Mouse (Mus musculus) cerebellum, postnatal 14 days (tissue): ENCODE measurements around the gene Sfn.

Experiments
- DNase-seq, 2 experiments: peaks; one replicate each; pipeline ENCODE4 v3.0.0; 2021; ENCODE audit warnings: mixed read lengths in 2 of 2

Gene Sfn

DNA sequence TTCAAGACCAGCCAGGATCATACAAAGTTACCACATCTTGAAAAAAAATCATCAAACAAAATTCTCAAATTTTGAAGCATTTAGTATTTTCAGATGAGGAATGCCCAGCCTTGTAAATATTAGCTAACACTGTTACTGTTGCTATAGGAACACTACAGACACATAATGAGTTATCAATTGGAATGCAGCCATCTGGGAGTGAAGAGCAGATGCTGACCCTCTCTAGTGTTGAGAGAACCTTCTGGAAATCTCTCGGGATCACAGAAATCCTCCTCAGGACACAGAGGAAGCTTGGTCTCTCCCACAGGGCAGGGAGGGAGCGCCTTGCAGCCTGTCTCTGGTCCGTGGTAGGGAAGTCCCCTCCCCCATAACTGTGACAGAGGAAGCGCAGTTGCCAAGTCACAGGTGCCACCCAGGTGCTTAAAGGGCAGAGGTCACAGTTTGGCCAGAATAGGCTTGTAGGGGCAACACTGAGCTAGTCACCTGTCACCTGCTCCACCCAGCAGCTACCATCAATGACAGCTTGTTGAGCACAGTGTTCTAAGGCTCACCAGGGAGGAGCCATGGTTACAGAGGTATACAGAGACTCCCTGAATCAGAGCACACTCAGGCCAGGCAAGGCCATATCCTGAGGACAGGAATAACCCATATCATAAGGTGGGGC, 17.6 kb upstream of the Sfn start:
- no peak for DNase-seq

DNA sequence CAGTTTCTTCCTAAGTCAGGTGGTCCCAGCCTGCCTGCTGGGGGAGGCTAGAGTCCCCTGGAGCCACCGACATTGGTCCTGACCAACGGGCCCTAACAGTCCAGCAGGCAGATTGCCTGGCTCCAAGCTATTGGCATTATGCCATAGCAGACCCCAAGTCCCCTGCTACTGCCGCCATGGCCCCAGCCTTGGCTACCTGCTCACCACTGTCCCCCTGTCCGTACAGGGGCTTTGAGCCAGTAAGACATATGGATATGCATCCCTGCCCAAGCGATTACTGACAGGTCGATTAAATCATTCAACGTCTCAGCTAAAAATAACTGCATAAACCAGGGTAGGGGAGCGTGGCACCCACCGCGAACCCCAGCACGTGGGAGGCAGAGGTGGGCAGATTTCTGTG, 16.0 kb upstream of the Sfn start:
- peak in 1 of 2 experiments; percentile 47 for DNase-seq

DNA sequence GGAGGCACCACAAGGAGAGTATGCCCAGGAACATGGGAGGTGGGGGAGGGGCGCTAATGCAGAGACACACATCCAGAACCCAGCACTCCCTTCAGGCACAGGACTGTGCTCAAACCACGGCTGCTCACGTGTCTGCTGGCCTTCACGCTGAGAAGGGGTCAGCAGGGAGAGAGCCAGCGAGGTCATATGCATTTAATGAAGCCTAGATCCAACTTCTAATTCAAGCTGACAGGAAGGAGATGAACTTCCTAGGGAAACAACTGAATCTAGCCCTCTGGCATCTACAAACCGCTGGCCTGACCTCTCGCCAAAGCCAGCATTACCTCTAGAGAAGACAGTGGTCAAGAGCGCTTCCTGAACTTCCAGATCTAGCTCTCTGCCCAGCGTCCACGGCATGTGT, 13.4 kb upstream of the Sfn start:
- no peak for DNase-seq

DNA sequence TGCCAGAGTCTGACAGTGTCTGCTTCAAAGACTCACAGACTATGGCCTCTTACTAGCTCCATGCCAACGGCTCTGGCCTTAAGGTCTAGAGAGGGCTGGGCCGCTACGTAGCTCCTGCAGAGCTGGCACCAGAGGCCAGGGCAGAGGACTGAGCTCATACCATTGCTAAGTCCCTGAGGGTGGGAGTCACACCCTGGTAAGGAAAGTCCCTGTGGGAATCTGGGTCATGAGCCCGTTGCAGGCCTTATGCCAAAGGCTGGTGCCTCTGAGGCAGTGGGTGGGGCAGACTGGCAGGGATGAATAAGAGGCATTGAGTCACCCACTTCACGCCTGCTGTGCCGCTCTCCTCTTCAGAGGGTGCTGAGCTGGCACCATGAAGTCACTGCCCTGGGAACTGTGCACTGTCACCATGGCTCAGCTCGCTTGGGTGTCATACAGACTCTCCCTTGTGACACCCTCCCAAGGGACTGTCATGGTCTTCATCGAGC, 12.3 kb upstream of the Sfn start:
- no peak for DNase-seq

DNA sequence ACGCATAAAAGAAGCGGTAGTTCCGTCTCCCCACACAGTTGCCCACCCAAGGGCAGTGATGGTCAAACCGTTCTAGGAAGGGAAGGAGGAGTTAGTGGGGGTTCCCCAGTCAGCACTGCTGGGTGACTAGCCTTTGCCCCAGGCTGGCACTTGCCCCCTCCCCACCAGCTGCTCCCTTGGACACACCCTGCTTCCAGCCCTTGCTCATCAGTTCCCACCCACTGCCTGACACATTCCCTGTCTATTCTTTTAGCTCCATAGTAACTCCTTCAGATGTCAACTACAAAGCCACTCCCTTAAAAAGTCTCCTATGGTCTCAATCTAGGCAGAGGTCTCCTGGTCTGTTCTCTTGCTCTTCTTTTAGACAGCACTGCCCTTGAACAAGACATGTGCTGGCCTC, 11.9 kb upstream of the Sfn start:
- no peak for DNase-seq

DNA sequence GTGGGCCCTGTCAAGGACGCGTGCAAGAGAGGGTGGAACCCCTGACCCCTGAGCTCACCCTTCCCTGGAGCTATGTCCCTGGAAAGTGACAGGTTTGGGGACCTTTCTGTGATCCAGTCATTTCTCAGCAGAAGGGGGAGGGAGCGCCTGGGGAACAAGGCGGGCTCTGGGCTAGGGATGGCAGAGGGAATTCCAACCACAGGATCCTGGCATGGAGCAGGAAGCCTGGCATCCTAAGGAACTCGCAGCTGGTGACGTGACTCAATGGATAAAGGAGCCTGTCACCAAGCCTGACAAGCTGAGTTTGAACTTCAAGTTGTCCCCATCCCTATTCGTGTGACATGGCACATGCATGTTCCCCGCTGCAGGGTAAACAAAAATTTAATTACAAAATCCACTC, 11.1 kb upstream of the Sfn start:
- DNase-seq, result no peak

DNA sequence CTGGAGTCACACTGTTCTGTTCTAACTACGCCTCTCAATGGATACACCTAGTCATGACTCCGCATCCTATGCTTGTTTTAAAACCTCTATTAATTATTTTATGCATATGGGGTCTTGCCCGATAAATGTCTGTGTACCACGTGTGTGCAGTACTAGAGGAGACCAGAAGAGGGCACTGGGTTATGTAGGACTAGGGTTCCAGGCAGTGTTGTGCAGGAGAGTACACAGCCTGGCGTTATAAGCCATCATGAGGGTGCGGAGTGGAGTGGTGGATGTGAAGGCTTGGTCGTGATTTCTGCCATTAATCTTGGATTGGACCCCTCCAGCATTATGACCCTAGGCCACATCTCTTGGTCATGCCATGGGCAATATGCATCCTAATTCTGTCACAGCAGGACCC, 10.4 kb upstream of the Sfn start:
- no peak for DNase-seq

DNA sequence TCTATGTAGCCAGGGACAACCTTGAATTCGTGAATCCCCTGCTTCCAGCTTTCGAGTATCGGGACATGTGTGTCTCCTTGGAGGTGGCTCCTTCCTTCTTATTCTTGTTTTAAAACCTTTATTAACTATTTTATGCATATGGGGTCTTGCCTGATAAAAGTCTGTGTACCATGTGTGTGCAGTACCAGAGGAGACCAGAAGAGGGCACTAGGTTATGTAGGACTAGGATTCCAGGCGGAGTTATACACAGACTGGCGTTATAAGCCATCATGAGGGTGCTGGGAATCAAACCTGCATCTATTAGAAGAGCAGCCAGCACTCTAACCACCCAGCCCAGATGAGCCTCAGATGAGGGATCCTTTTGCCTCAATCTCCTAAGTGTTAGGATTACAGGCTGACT, 9.8 kb upstream of the Sfn start:
- DNase-seq, result no peak

DNA sequence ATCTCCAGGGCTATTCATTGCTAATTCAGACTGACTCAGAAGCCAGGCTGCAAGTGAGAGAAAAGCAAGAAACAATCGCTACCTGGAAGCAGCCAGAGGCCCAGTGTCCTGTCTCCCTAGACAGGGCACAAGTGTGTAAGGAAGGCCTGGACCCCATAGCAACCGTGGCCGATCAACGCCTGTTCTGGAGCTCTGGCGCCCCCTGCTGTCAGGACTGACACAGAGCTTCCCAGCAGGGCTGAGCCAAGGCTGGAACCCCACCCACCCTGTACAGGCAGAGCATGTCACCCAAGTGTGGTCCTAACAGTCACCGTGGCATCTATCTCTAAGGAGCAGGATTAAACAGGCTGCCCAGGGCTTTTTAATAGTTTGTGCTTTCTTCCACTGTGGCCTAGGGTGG, 7.8 kb upstream of the Sfn start:
- DNase-seq, result peak; percentile 80 to 87

DNA sequence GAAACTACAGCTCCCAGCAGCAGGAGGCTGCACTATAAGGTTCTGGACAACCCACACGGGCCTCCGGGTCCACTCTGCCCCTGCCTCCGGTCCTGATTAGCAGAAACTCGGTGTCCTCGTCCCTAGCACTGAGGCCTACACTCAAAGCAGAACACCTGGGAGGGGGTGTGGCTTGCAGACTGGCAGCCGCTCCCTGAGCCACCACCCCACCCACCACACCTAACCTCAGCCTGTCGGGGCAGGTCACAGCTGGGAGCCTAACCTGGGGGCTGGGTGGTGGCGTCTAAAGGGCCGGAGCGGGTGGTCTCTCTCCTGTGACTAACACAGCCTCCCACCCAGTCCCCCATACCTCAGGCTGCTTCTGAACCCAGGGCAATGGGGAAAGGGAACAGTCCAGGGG, 5.3 kb upstream of the Sfn start:
- no peak for DNase-seq

DNA sequence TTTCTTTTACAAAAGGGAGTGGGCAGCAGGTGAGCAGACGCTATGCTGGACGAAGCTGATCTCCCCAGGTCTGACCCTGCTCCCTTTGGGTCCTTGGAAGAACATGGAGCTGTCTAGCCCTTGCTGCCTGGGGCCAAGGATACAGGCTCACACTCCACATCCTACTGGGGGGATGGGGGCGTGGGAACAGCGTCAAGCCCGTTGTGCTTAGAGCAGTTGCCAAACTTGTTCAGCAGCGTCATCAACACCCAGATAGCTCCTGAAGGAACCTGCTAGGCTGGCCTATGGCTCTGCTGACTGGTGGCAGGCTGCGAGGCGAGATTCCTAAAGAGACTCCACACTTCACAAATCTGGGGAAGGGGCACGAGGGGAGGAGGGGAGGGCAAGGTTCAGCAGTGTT, 3.4 kb upstream of the Sfn start:
- no peak for DNase-seq

DNA sequence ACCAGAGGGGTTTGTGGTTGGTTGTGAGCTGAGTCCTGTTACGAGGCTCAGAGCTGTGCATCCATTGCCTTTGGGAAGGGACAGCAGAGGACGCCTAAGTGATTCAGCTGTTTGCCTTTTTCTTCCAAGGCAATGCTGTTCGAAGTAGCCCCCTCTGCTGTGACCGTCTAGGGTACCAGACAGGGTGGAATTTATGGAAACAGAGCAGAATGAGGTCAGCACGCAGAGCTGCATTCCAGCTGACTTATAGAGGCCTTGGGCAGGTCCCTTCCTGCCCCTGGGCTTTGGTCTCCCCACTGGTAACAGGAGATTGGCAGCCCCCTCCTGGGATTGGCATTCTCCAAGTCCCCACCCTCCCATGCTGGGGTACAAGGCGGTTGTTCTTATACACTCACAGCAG, 2.9 kb upstream of the Sfn start:
- DNase-seq, result no peak

DNA sequence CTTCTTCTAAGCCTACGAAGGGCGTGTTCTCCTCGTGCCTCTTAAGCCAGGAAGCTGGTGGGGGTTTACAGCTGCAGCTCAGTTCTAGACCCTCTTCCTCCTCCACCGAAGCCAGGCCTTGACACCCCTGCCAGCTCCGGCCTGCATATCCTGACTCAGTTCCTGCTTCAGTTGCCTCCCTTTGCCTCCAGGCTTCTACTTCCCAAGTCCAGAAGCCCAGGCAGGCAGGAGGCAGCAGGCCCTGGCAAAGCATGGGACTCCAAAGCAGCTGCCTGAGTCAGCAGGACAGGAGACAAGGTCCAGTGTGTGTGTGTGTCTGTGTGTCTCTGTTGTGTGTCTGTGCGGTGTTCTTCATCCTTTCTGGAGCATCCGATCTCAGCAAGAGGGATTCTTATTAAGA, 2.2 kb upstream of the Sfn start:
- DNase-seq, result no peak

DNA sequence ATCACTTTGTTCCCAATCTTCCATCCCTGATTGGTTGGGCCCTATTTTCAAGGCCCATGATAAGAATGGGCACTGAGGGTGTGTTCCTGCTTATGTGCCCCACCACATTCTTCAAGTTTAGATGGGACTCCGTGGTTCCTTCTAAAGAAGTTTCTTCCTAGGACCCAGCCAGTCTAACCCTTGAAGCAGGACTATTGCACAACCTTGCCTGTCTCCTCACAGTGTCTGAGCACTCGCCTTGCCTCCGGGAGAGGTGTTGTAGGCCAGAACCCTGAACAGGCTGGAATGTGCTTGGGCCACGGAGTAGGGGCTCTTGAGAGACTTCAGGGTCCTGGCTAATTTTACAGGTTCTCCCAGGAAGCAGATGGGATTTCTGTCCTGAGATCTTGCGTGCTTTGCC, 1.1 kb upstream of the Sfn start:
- no peak for DNase-seq

DNA sequence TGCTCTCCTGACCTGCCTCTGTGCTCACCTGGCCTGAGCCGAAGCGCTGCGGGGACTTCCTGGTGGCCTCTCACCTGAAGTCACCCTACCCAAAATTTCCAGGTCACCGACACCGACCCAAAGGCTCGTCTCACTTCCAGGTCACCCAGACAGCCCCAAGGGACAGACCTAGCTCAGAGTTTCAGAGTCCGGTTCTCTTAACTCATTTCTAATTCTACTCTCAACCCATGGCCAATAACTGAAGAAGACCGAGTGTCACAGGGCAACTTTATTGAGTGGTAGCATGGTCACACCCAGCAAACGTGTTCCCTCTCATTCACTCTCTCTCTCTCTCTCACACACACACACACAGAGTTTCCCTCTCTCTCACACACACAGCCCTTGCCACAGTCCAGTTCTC, 1.7 kb downstream of the Sfn start:
- DNase-seq, result no peak

DNA sequence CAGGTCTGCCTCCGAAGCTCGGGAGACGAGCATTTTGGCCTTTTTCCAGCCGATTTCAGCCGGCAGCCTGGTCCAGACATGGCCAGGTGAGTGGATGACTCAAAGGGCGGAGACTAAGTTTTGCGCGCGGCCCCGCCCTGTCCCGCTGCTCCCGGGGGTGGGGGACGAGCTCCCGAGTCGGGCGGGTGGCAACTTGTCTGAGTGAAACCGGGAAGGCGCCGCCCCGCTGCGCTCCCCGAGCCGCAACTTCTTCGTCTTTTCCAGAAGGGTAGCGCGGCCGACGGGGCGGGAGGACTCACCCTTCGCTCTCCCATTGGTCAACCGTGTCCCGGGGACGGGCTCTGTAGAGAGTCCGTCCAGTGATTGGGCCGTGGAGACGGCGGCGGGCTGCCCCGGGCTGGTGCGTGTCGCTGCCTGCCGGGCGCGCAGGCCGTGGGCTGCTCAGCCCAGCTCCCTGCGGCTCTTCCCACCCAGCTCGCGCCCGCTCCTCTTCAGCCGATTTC, 2.3 kb downstream of the Sfn start:
- DNase-seq, result peak; percentile 75 to 81

DNA sequence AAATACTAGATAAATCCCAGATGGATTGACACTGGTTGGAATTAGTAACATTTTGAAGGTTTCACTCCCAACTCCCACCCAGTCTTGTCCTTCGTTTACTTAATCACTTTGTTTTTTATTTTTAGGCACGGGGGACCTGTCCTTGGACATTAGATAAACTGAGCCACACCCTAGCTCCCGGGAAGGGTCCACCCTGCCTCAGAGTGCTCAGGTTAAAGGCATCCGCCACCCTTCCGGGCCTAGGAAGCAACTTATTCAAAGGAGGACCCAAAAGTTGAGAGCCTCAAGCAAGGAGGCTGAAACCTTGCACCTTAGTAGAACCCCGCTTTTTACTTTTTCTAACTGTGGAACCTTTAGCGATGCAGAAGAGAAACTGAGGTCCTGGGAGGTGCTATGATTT, 2.9 kb downstream of the Sfn start:
- no peak for DNase-seq

DNA sequence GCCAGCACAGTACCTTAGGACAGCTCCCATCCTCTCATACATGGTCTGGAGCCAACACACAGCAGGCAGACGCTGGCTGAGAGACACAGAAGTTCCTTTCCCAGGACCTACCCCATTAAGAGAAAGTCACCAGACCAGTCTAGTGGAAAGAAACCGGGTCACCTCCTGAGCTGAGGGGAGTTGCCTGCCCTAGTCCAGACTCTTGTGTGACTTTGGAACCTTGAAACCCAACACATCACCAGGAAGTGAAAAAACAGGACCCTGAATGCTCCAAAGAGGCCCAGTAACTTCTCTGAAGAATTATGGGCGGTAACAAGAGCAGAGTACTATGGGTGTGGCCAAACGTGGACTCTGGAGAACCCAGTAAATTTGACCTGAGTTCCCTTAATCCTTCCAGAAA, 3.4 kb downstream of the Sfn start:
- no peak for DNase-seq

DNA sequence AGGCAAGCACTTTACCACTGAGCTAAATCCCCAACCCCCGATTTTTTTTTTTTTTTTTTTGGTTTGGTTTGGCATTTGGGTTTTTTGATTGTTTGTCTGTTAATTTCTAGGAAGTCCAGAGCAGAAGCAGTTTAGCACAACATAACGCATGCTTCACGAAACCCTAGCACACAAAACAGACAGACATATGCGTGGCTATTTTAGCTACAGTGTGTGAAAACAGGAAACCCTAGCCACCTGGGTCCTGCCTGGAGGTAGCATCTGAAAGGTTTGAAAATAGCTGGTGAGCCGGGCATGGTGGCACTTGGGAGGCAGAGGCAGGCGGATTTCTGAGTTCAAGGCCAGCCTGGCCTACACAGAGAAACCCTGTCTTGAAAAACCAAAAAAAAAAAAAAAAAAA, 5.9 kb downstream of the Sfn start:
- no peak for DNase-seq

DNA sequence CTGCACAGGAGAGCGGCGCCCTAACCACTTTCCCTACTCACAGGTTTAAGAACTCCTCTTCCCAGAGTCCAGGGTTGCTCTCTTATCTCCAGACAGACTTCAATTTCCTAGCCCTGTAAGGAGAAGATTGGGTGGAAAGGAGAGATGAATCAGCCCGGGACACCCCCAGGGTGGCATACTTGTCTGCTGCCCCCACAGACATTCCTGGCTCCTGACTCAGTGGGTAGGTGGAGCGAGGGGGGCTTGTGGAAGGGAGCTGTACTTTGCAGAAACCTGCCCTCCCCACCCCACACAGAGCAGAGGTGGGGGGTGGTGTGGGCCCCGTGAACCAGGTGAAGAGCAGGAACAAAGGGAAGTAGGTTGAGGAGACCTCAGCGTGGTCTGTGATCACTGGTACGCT, 6.4 kb downstream of the Sfn start:
- DNase-seq, result no peak

DNA sequence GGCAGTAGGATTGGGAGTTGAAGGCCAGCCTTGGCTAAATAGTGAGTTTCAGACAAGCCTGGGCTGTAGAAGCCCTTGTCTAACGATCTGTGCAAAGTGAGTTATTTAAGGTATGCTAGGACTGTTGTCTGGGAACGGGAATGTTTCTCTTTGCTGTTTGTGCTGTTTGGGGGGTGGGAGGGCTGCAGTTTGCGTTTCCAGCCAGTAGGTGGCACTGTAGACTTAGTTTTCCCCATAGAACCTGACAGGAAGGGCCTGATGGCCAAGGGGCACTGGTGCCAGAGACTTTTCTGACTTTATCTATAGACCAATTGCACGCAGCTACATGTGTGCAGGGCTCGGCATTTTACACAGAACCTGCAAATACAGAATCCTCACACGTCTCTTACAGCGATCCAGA, 9.4 kb downstream of the Sfn start:
- peak; percentile 83 to 84 for DNase-seq

DNA sequence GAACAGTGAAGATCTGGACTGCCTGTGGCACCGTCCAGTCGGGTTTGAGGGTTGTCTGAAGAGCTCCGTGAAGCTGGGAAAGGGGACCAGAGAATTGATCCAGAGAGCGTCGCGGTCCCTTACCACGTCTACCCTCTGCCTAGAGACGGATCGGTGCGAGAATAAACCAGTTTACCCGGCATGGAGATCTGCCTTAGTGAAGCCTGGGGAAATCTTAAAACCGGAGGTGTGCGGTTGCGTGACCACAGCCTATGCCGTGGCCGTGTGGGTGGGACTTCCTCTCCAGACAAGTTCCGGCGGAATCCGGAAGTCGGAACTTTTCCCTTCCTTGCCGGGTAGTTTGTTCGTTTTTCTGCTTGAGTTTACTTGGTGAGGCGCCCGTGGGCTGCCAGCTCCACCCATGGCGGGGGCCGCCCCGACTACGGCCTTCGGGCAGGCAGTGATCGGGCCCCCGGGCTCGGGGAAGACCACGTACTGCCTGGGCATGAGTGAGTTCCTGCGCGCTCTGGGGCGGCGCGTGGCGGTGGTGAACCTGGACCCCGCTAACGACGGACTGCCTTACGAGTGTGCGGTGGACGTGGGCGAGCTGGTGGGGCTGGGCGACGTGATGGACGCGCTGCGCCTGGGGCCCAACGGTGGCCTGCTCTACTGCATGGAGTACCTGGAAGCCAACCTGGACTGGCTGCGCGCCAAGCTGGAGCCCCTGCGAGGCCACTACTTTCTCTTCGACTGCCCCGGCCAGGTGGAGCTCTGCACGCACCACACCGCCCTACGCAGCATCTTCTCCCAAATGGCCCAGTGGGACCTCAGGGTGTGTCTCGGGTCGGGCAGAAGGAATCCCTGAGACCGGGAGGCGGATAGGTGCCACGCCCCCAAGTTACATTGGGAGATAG, 17.7 kb downstream of the Sfn start, which contains the start of gene Gpn2:
Gpn2 (plus strand) TSS at position 304 of the 893 bp plus-strand sequence.
- DNase-seq, result peak; percentile 78 to 81

DNA sequence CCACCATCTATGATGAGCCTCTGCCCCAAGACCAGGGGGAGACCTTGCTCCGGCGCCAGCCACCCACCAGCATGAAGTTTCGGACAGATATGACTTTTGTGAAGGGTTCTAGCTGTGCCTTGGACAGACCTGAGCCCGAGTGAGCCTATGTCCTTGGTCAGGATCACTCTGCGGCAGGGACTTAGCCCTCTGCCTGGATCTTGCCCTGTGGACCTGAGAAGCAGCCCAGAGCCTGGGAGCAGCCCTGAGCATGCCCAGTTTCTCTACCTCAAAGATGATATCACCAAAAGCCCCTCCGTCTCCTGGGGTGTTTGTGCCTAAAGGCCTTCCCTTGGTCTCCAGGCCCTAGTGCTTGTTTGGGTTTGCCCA, 18.3 kb downstream of the Sfn start:
- DNase-seq, result no peak

DNA sequence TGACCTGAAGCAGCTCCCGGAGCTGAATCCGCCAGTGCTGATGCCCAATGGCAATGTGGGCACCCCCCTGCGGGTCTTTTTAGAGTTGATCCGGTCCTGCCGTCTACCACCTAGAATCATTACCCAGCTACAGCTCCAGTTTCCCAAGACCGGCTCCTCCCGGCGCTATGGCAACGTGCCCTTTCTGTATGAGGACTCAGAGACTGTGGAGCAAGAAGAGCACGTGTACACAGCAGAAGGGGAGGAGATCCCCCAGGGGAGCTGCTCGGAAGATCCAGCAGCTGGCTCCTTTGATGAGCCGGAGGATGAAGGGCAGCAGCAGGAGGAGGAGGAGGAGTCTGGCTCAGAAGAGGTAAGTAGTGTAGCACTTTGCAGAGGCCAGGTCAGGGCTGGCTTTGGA, 24.0 kb downstream of the Sfn start:
- DNase-seq, result no peak
